Mouse (Mus musculus) frontal cortex, postnatal 10 days (tissue): ENCODE measurements at regions not wholly inside any gene's neighbourhood (a gene's known extent, or its start where the extent isn't known, plus 50 kb on each side); places are given as distances from the start of the nearest gene placed in this dataset.

Experiments used
- DNase-seq, 2 experiments: peaks; one replicate each; pipeline ENCODE4 v3.0.0; 2022; ENCODE audit warnings: low spot score in 2 of 2, mixed read lengths in 1 of 2

- DNase-seq: no peak
Observed at GRCm38 (mm10) chr16:24093624-24094023, 105.0 kb upstream of the Bcl6 start.

DNA sequence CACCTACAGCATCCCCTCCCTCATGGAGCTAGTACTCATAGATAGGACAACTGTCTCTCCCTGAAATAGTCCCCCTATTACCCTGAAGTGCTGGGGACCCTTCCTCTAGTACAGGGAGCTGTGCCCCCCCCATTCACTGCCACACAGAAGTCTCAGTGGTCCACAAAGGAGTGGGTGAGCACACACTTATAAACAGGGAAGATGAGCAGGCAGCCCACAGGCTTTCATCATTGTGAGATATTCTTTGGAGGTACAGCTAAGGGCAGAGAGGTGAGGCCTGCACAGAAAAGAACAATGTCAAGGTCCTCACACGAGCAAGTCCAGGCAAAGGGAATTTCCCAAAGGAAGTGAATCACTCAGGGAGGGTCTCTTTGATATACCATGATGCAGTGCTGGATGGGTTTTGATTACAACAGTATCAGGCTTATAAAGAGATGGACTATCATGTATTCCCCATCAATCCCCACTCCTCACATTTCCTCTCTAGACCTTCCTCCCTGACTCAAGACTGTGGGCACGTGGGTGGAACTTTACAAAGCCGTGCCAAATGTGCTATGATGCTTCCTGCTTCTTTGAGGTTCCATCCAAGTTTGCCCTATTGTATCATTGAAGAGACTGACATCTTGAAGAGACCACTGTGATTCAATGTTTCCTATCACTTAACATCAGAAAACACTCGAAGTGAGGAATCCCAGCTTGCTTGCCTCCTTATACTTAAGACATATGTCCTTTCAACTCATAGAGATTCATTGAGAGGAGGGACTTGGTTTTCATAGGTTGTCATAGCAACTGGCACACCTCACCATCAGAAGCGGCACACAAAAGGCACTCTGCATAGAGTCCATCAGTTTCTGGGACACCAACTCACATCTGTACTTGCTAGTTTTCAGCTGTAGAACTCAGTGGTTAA, 104.2 kb upstream of the Bcl6 start:
- no peak for DNase-seq

GRCm38 (mm10) chr16:24092136-24092535, 103.5 kb upstream of the Bcl6 start:
- no peak for DNase-seq

- DNase-seq: no peak
Observed at GRCm38 (mm10) chr16:24090981-24091380, 102.3 kb upstream of the Bcl6 start.

GRCm38 (mm10) chr16:24089840-24090762, 101.4 kb upstream of the Bcl6 start:
- DNase-seq: no peak

- DNase-seq: no peak
Observed at GRCm38 (mm10) chr16:24083966-24084365, 95.3 kb upstream of the Bcl6 start.

- DNase-seq: no peak
Observed at GRCm38 (mm10) chr16:24080471-24080870, 91.8 kb upstream of the Bcl6 start.

GRCm38 (mm10) chr16:24078622-24079021, 90.0 kb upstream of the Bcl6 start:
- no peak for DNase-seq

GRCm38 (mm10) chr16:24077428-24077827, 88.8 kb upstream of the Bcl6 start:
- no peak for DNase-seq

DNA sequence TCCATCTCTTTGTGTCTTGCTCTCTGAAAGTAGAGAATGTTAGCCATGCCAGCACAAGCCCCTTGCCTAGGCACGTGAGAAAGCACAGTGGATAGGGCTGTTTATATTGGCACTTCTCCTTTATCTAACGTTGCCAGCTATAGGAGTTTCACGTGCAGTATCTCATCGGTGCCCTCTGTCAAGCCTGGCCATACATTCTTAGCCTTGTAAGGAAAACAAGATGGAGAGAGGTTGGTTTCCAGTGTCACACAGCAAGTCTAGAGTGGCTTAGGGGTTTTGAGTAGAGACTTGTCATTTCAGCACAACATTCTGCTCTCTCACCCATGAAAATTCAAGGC, 88.1 kb upstream of the Bcl6 start:
- DNase-seq: no peak

DNA sequence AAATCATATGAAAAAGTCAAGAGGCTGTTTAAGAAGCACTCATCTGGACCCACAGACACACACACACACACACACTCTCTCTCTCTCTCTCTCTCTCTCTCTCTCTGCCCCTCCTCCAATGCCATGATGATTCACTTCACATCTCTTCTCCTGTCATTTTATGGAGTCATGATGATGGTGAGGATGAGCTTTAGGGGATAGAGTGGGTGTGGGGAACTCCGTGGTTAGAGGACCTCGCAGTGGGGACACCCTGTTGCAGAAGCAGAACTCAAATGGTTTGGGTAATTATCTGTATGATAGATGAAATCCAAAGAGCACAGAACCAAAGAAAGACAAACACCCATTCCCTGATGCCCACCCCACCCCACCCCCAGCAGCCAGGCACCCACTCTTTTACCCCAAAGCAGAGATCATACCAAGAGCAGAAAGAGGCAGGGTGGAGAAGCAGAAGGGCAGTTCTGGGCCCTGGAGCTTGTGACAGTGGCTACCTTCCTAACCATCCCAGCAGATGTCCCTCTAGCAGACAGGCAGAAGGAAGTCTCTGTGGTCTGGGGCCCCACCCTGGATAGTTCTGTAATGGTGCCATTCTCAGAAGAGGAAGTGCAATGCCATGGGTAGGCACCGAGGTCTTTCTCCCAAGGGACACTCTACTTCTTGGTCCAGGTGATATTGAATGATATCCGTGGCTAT, 87.6 kb upstream of the Bcl6 start:
- no peak for DNase-seq

DNA sequence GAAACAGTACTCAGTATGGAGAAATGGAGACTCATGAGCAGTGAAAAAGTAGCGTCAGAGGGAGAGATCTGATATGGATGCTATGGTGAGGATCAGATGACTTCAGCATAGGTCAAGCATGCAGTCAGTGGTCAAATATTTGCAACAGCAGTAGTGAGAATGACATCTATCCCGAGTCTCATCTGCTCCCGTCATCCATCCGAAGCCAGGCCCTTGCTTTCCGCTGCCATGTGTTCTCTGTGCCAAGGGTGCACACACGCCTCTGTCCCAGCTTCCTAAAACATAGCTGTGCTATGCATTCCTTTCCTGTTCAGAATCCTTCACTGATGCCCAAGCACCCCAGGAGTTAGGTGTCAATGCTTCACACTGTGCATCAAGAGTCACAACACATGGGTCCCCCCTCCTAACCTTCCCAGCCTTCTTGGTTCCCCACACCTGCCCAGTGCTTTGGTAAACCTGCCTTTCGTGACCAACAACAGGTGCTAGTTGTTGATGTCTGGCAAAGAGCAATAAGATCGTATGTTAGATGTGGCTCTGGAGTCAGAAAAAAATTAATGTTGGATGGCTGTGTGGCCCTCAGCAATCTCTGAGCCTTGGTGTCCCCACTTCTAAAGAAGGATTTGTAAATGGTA, 85.1 kb upstream of the Bcl6 start:
- DNase-seq: no peak

DNA sequence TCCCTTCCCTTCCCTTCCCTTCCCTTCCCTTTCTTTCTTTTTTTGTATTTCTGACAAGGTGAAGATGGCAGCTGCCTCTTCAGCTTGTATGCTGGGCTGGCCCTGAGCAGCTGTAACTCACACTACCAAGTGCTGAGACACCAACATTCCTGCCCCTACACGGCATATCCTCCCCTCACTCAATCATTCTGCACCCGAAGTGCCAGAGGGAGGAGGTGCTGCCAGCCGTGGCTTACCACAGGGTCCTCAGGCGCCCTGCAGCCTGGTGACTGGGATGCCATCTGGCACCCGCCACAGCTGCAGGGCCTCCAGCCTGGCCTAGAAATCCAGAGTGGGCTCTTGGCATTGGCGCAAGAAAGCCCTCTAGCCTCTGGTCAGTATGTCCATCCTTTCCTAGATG, 84.4 kb upstream of the Bcl6 start:
- DNase-seq: no peak

- no peak for DNase-seq
Observed at GRCm38 (mm10) chr16:24069411-24069810, 80.8 kb upstream of the Bcl6 start.

DNA sequence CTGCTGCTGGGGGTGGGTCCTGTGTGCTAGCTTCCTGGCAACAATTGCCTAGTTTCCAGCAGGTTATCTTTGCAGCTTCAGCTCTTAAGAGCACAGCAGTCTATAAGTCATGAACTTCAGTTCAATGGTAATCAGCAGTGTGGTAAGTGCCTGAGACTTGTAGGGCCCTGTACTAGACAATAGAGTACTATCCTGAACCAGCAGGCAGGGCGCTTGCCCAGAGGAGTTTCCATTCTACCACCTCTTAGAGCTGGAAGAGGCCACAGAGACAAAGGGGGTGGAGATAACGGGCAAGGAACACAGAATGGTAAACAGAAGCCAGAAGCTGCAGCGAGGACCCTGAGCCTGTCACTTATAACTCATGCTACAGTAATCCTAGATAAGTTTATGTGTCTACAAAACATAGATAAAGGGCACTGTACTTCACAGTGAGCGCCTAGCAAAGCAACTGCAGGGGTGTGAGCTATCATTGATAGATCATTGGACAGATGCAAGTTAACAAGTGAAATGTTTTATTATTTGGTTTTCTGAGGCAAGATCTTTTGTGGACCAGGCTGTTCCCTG, 79.7 kb upstream of the Bcl6 start:
- DNase-seq: no peak

DNA sequence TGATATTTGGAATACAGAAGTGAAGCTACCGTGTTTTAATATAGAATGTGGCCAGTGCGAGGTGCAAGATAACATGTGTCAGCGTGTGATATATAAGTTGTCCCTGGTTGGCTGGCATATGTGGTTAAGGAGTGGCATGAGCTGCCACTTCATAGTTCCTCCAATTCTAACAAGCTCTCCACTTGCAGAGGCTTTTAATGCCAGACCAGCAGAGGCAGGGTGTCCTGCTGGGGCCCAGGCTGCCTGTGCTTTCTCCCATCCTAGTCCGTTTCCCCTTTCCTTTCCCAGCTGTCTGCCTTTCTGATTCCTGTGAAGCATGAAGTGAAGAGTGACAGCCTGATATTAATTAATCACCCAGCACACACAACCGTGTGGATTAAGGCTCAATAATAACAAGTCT, 73.7 kb upstream of the Bcl6 start:
- DNase-seq: no peak

DNA sequence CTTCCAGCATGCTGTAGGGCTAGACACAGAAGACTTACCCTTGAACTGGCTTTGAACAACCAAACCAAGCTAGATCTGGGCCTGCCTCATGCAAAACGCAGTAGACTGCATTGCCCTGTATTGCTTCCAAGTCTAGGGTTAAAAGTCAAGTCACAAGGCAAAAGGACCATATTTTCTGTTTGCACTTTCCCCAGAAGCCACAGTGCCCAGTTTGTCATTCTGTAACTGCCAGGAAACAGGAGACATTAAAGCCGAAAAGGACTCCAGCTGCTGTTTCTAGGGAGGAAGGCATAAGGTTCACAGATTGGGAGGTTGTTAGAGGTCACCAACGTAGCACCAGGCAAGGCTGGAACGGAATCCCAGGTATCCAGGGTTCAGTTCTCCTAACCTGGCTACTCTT, 72.8 kb upstream of the Bcl6 start:
- no peak for DNase-seq

- DNase-seq: no peak
Observed at GRCm38 (mm10) chr16:24059090-24059600, 70.5 kb upstream of the Bcl6 start.

DNA sequence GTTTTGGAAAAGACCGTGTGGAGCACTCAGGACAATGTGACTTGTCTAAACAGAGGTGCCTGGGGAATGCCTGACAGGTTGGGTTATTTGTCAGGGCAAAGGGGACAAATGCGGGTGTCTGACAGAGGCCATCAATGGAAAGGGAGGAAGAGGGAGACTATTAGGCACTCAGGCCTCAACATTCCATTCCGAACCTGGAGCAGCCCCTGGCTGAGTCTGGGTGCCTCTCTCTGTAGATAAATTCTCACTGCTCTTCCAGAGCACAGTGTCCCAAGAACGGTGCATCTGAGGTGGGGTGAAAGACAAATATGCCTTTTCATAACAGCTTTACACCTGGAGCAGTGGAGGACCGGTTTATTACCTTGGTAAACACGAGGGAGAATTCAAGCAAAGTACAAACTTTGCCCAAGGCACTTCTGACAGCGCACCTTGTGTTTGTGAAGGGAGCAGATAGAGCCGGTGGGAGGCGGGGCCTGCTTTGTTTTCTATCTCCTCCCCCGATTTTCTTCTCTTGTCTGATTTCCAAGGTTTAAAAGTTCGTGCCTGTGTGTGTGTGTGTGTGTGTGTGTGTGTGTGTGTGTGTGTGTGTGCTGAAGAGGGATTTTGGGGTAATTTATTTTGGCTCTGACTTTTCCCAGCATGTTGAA, 68.4 kb upstream of the Bcl6 start:
- no peak for DNase-seq

DNA sequence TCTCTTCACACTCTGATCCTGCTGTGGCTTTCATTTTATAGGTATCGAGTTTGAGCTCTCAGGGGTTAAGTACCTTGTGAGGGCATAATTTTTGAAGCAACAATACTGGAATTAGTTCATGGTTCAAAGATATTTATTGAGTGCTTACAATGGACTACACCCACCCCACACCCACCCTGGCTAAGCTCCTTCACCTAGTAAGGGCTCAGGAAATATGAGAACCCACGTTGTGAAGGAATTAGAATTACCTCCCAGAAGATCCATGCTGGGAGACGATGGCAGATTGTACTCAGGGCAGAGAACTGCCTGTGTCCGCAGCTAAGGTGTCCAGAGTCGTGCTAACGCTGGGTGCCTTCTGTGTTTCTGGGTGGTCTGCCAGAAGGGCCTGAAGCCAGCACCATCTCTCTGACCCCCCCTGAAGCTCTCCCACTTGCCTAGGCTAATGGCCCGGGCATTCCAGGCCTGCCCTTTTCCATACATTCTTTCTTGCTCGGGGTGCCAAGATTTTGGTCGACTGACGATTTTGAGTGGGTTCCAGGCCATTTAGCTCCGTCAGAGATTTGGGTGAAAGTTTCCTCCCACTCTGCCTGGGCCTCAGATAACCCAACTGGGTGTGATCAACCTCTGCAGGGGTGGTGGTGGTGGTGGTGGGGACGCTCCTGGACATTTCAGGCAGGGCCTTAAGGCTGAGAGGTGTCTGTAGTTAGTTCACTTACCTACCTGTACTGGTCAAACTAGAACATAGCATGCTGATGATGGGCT, 67.7 kb upstream of the Bcl6 start:
- no peak for DNase-seq
